Mouse (Mus musculus) myocyte (in vitro differentiated cells): ENCODE results near the gene Ccdc183. TPM values are rescaled to one million over a fixed set of nuclear protein-coding genes. Genes with fewer than 3 reads are reported as not detected.

Experiments
- H3K27me3 ChIP-seq: one replicate; pipeline ENCODE4 v1.6.1; 2011; ENCODE audit not compliant: control insufficient read depth, insufficient read depth, insufficient read length
- H3K36me3 ChIP-seq: one replicate; pipeline ENCODE4 v1.6.1; 2011; ENCODE audit not compliant: control insufficient read depth, insufficient read depth
- H3K4me2 ChIP-seq: one replicate; pipeline ENCODE4 v1.6.1; 2011; ENCODE audit warnings: low read depth, control low read depth
- H3K4me3 ChIP-seq: one replicate; pipeline ENCODE4 v1.5.1; 2011; ENCODE audit warnings: mild to moderate bottlenecking, control low read depth, moderate library complexity
- H3K79me2 ChIP-seq: one replicate; pipeline ENCODE4 v1.6.1; 2011; ENCODE audit not compliant: control insufficient read depth, insufficient read depth
- H3ac ChIP-seq: one replicate; pipeline ENCODE4 v1.6.1; 2011; ENCODE audit not compliant: control insufficient read depth, insufficient read length
- CEBPB ChIP-seq: IDR thresholded peaks from 2 replicates; pipeline ENCODE4 v1.6.1; 2011; ENCODE audit warnings: mild to moderate bottlenecking, moderate library complexity; ENCODE audit not compliant: poor library complexity, insufficient read depth, severe bottlenecking
- E2F4 ChIP-seq: IDR thresholded peaks from one replicate; pipeline ENCODE4 v1.6.1; 2011; ENCODE audit warnings: mild to moderate bottlenecking, control low read depth, moderate library complexity; ENCODE audit not compliant: insufficient read depth
- MAX ChIP-seq: IDR thresholded peaks from one replicate; pipeline ENCODE4 v1.6.1; 2011; ENCODE audit warnings: low read depth, mild to moderate bottlenecking, control low read depth
- MYOD1 ChIP-seq, 3 experiments: IDR thresholded peaks; one replicate each; pipeline ENCODE4 v1.6.1; 2011; ENCODE audit warnings: control low read depth in 2 of 3, low read depth in 2 of 3, mild to moderate bottlenecking in 2 of 3, moderate library complexity in 1 of 3; ENCODE audit not compliant: insufficient read length in 2 of 3, control insufficient read depth in 1 of 3
- MYOG ChIP-seq, 3 experiments: IDR thresholded peaks; one replicate each; pipeline ENCODE4 v1.6.1; 2011; ENCODE audit warnings: control low read depth in 2 of 3, low read depth in 2 of 3, mild to moderate bottlenecking in 2 of 3; ENCODE audit not compliant: insufficient read length in 2 of 3, control insufficient read depth in 1 of 3, insufficient read depth in 1 of 3
- POLR2A ChIP-seq: IDR thresholded peaks from one replicate; pipeline ENCODE4 v1.6.1; 2011; ENCODE audit warnings: low read depth, mild to moderate bottlenecking, control low read depth, moderate library complexity; ENCODE audit not compliant: insufficient read length
- POLR2AphosphoS2 ChIP-seq: IDR thresholded peaks from one replicate; pipeline ENCODE4 v1.6.1; 2011; ENCODE audit warnings: low read depth, control low read depth; ENCODE audit not compliant: insufficient read length
- REST ChIP-seq: IDR thresholded peaks from one replicate; pipeline ENCODE4 v1.6.1; 2011; ENCODE audit warnings: mild to moderate bottlenecking, control low read depth, moderate library complexity; ENCODE audit not compliant: insufficient read depth, insufficient read length
- SRF ChIP-seq: IDR thresholded peaks from one replicate; pipeline ENCODE4 v1.6.1; 2011; ENCODE audit warnings: low read depth; ENCODE audit not compliant: control insufficient read depth, insufficient read length
- TCF12 ChIP-seq: IDR thresholded peaks from one replicate; pipeline ENCODE4 v1.6.1; 2011; ENCODE audit warnings: mild to moderate bottlenecking, control low read depth; ENCODE audit not compliant: poor library complexity, insufficient read depth, severe bottlenecking
- TCF3 ChIP-seq: IDR thresholded peaks from one replicate; pipeline ENCODE4 v1.6.1; 2011; ENCODE audit warnings: low read depth, control low read depth; ENCODE audit not compliant: insufficient read length
- USF1 ChIP-seq: IDR thresholded peaks from one replicate; pipeline ENCODE4 v1.6.1; 2011; ENCODE audit warnings: low read depth, mild to moderate bottlenecking, control low read depth, moderate library complexity
- polyA plus RNA-seq: library from polyadenylated mRNA; unstranded; fragments of >200 nt; fragmentation: generic; extraction: Trizol; gene quantifications from one replicate; pipeline ENCODE4 v1.2.1, GENCODE M21; 2012; ENCODE audit warnings: missing spikeins

Gene Ccdc183
- polyA plus RNA-seq, 1 experiment, result 0.13 TPM

- no peak overlapping the region for H3K4me2 ChIP-seq
- TF ChIP-seq POLR2A (no peak), MAX (no peak), SRF (no peak), MYOD1 (IDR thresholded peaks at IDR 0.05; ENCODE audit: control insufficient read depth in 1 of 3, insufficient read length in 2 of 3, low read depth in 2 of 3) (no peak), REST (no peak), MYOG (IDR thresholded peaks at IDR 0.05; ENCODE audit: control insufficient read depth in 1 of 3, insufficient read depth in 1 of 3, insufficient read length in 2 of 3, low read depth in 2 of 3) (no peak), USF1 (no peak), TCF12 (no peak), TCF3 (no peak), CEBPB (no peak), POLR2AphosphoS2 (no peak), E2F4 (no peak)
- no peaks in the 10 kb centered on the region for H3K79me2 ChIP-seq
- H3K36me3 ChIP-seq, result no peaks in the 10 kb centered on the region
- no peak overlapping the region for H3K4me3 ChIP-seq
- peaks cover 41% of the 10 kb centered on the region for H3K27me3 ChIP-seq
- no peak overlapping the region for H3ac ChIP-seq
These were observed 22.4 kb upstream of the Ccdc183 start for GRCm38 (mm10) chr2:25639890-25640289.

GRCm38 (mm10) chr2:25634046-25634445 is 16.6 kb upstream of the Ccdc183 start:
- no peaks in the 10 kb centered on the region for H3K36me3 ChIP-seq
- H3K79me2 ChIP-seq, result no peaks in the 10 kb centered on the region
- H3K27me3 ChIP-seq, result peaks cover 5% of the 10 kb centered on the region
- H3K4me3 ChIP-seq, result no peak overlapping the region
- TF ChIP-seq POLR2AphosphoS2, result no peak
- no peak for TF ChIP-seq E2F4
- no peak overlapping the region for H3ac ChIP-seq
- no peak overlapping the region for H3K4me2 ChIP-seq

GRCm38 (mm10) chr2:25633616-25634015 is 16.1 kb upstream of the Ccdc183 start:
- H3K4me2 ChIP-seq, result no peak overlapping the region
- no peaks in the 10 kb centered on the region for H3K79me2 ChIP-seq
- no peaks in the 10 kb centered on the region for H3K36me3 ChIP-seq
- no peak overlapping the region for H3ac ChIP-seq
- TF ChIP-seq POLR2AphosphoS2 (no peak), TCF3 (no peak), REST (no peak), POLR2A (no peak), MAX (no peak), USF1 (no peak), CEBPB (no peak), TCF12 (no peak), MYOG (IDR thresholded peaks at IDR 0.05; ENCODE audit: control insufficient read depth in 1 of 3, insufficient read depth in 1 of 3, insufficient read length in 2 of 3, low read depth in 2 of 3) (no peak)
- H3K27me3 ChIP-seq, result peaks cover 7% of the 10 kb centered on the region
- H3K4me3 ChIP-seq, result no peak overlapping the region

GRCm38 (mm10) chr2:25628738-25629137 is 11.3 kb upstream of the Ccdc183 start:
- Histone ChIP-seq H3K79me2 (no peaks in the 10 kb centered on the region), H3ac (no peak overlapping the region), H3K4me2 (no peak overlapping the region), H3K36me3 (no peaks in the 10 kb centered on the region), H3K27me3 (peaks cover 41% of the 10 kb centered on the region), H3K4me3 (no peak overlapping the region)
- TF ChIP-seq TCF3, result no peak
- TF ChIP-seq MAX, result no peak
- no peak for TF ChIP-seq SRF
- TF ChIP-seq REST, result no peak
- no peak for TF ChIP-seq MYOG (IDR thresholded peaks at IDR 0.05; ENCODE audit: control insufficient read depth in 1 of 3, insufficient read depth in 1 of 3, insufficient read length in 2 of 3, low read depth in 2 of 3)

- Histone ChIP-seq H3ac (no peak within 1 kb of the TSS), H3K79me2 (no peaks in the 10 kb centered on the region), H3K36me3 (no peaks in the 10 kb centered on the region), H3K4me2 (no peak within 1 kb of the TSS), H3K27me3 (peaks cover 46% of the 10 kb centered on the region), H3K4me3 (no peak within 1 kb of the TSS)
- TF ChIP-seq MAX (no peak), E2F4 (no peak), TCF3 (no peak), REST (no peak), POLR2A (no peak), POLR2AphosphoS2 (no peak), MYOG (IDR thresholded peaks at IDR 0.05; ENCODE audit: control insufficient read depth in 1 of 3, insufficient read depth in 1 of 3, insufficient read length in 2 of 3, low read depth in 2 of 3) (no peak), MYOD1 (IDR thresholded peaks at IDR 0.05; ENCODE audit: control insufficient read depth in 1 of 3, insufficient read length in 2 of 3, low read depth in 2 of 3) (no peak), TCF12 (no peak), SRF (no peak), USF1 (no peak), CEBPB (no peak)
These were observed 10.3 kb upstream of the Ccdc183 start, which contains the start of gene Fcna for GRCm38 (mm10) chr2:25627811-25628210. Gene Fcna, minus strand, starts transcription at chr2:25628030.
